Mouse (Mus musculus): ENCODE data around the gene Hdac9. TPM values are rescaled to one million over a fixed set of nuclear protein-coding genes. Genes with fewer than 3 reads are reported as not detected.

Hdac9 gene
- polyA plus RNA-seq, 1 experiment: 7.6 TPM

GRCm38 (mm10) chr12:34155740-34156139 lies 761.2 kb downstream of the Hdac9 start:
- TF ChIP-seq POLR2A (IDR thresholded peaks at IDR 0.05; ENCODE audit: borderline replicate concordance, control insufficient read depth, low read depth, low read length): no peak
- no peak for TF ChIP-seq CTCF (IDR thresholded peaks at IDR 0.05; ENCODE audit: control insufficient read depth, insufficient read depth, low read length)
- H3K4me1 ChIP-seq (ENCODE audit: control insufficient read depth, insufficient read depth, low read length): no peaks in the 10 kb centered on the region
- WGBS: 79% methylated on average over 5 of the region's 5 CpGs

DNA sequence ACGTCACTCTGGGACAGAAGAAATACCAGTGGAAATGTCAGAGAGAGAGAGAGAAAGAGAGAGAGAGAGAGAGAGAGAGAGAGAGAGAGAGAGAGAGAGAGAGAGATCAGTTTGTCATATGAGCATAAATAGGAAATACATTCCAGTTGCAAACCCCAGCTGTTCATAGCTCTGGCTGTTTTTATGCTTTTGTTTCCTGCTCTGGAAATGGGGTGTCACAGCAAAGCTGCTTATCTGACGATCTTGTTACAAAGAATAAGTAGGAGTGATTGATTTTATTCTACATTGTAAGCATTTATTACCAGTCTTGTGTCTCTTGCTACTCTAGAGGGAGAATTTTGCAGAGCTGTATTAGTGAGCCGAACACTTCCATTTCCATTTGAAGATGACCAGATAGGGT lies 762.1 kb downstream of the Hdac9 start:
- Histone ChIP-seq H3K4me3 (replicated peaks; ENCODE audit: control insufficient read depth, low read depth, low read length) (no peak overlapping the region), H3K4me1 (ENCODE audit: control insufficient read depth, insufficient read depth, low read length) (no peaks in the 10 kb centered on the region), H3K27ac (ENCODE audit: control insufficient read depth, insufficient read depth, low read depth, low read length, poor library complexity) (no peak overlapping the region)
- TF ChIP-seq CTCF (IDR thresholded peaks at IDR 0.05; ENCODE audit: control insufficient read depth, insufficient read depth, low read length): no peak
- TF ChIP-seq POLR2A (IDR thresholded peaks at IDR 0.05; ENCODE audit: borderline replicate concordance, control insufficient read depth, low read depth, low read length): no peak
- 65% methylated on average over 3 of the region's 3 CpGs for WGBS

More at GRCm38 (mm10) chr12:34155740-34156139, 761.2 kb downstream of the Hdac9 start:
- H3K4me3 ChIP-seq (replicated peaks; ENCODE audit: control insufficient read depth, low read depth, low read length): no peak overlapping the region
- H3K27ac ChIP-seq (ENCODE audit: control insufficient read depth, insufficient read depth, low read depth, low read length, poor library complexity): no peak overlapping the region

- H3K27ac ChIP-seq (ENCODE audit: control insufficient read depth, insufficient read depth, low read depth, low read length, poor library complexity): no peak overlapping the region
- WGBS: 67% methylated on average over 3 of the region's 3 CpGs
- no peaks in the 10 kb centered on the region for H3K4me1 ChIP-seq (ENCODE audit: control insufficient read depth, insufficient read depth, low read length)
- H3K4me3 ChIP-seq (replicated peaks; ENCODE audit: control insufficient read depth, low read depth, low read length): no peak overlapping the region
- TF ChIP-seq POLR2A (IDR thresholded peaks at IDR 0.05; ENCODE audit: borderline replicate concordance, control insufficient read depth, low read depth, low read length) (no peak), CTCF (IDR thresholded peaks at IDR 0.05; ENCODE audit: control insufficient read depth, insufficient read depth, low read length) (no peak)
Measured at GRCm38 (mm10) chr12:34151336-34151735, 765.6 kb downstream of the Hdac9 start.

GRCm38 (mm10) chr12:34142743-34143142 lies 774.2 kb downstream of the Hdac9 start:
- Histone ChIP-seq H3K4me3 (replicated peaks; ENCODE audit: control insufficient read depth, low read depth, low read length) (no peak overlapping the region), H3K27ac (ENCODE audit: control insufficient read depth, insufficient read depth, low read depth, low read length, poor library complexity) (no peak overlapping the region), H3K4me1 (ENCODE audit: control insufficient read depth, insufficient read depth, low read length) (no peaks in the 10 kb centered on the region)
- WGBS: 5% methylated on average over 2 of the region's 2 CpGs
- TF ChIP-seq POLR2A (IDR thresholded peaks at IDR 0.05; ENCODE audit: borderline replicate concordance, control insufficient read depth, low read depth, low read length) (no peak), CTCF (IDR thresholded peaks at IDR 0.05; ENCODE audit: control insufficient read depth, insufficient read depth, low read length) (no peak)

DNA sequence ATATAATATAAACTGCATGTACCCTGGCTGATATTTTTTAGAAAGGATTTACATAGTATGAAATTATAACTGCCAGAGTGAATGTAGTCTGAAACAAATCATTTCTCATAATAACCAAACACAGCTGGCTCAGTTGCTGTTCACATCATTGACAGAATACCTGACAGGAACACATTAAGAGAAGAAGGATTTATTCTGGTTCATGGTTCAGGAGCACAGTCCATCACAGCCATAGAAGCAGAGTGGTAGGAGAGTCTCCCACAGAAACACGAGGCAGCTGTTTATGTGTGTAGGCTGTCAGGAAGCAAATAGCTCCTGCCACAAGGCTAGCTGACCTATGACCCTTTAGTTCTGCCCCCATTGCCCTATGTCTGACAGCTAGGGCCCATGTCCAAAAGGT lies 803.6 kb downstream of the Hdac9 start:
- no peak for TF ChIP-seq POLR2A (IDR thresholded peaks at IDR 0.05; ENCODE audit: borderline replicate concordance, control insufficient read depth, low read depth, low read length)
- no peak for TF ChIP-seq CTCF (IDR thresholded peaks at IDR 0.05; ENCODE audit: control insufficient read depth, insufficient read depth, low read length)
- H3K4me3 ChIP-seq (replicated peaks; ENCODE audit: control insufficient read depth, low read depth, low read length): no peak overlapping the region
- H3K4me1 ChIP-seq (ENCODE audit: control insufficient read depth, insufficient read depth, low read length): no peaks in the 10 kb centered on the region
- WGBS: 71% methylated on average over 1 of the region's 1 CpGs
- no peak overlapping the region for H3K27ac ChIP-seq (ENCODE audit: control insufficient read depth, insufficient read depth, low read depth, low read length, poor library complexity)

GRCm38 (mm10) chr12:34092953-34093352 lies 823.9 kb downstream of the Hdac9 start:
- WGBS: 84% methylated on average over 4 of the region's 4 CpGs

DNA sequence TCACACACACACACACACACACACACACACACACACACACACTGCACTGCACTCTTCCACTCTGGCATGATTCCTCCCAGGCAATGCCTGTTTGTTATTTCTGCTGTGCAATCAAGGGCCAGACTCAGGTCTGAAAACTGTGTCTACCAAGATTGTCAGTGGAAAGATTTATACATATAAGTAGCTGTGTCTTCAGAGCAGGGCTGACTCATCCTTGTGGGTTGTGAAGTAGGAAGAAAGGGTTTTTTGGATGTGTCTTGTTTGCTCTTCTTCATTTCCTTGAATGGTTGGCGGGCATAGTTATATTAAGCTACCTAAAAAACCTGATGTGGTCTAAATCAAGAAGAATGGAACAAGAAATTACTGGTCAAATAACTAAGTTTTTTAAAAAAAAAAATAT lies 825.0 kb downstream of the Hdac9 start:
- WGBS: 65% methylated on average over 1 of the region's 1 CpGs
- Histone ChIP-seq H3K27ac (ENCODE audit: control insufficient read depth, insufficient read depth, low read depth, low read length, poor library complexity) (no peak overlapping the region), H3K4me3 (replicated peaks; ENCODE audit: control insufficient read depth, low read depth, low read length) (no peak overlapping the region), H3K4me1 (ENCODE audit: control insufficient read depth, insufficient read depth, low read length) (no peaks in the 10 kb centered on the region)
- no peak for TF ChIP-seq POLR2A (IDR thresholded peaks at IDR 0.05; ENCODE audit: borderline replicate concordance, control insufficient read depth, low read depth, low read length)
- TF ChIP-seq CTCF (IDR thresholded peaks at IDR 0.05; ENCODE audit: control insufficient read depth, insufficient read depth, low read length): no peak

More at GRCm38 (mm10) chr12:34092953-34093352, 823.9 kb downstream of the Hdac9 start:
- Histone ChIP-seq H3K27ac (ENCODE audit: control insufficient read depth, insufficient read depth, low read depth, low read length, poor library complexity) (no peak overlapping the region), H3K4me1 (ENCODE audit: control insufficient read depth, insufficient read depth, low read length) (no peaks in the 10 kb centered on the region), H3K4me3 (replicated peaks; ENCODE audit: control insufficient read depth, low read depth, low read length) (no peak overlapping the region)
- TF ChIP-seq CTCF (IDR thresholded peaks at IDR 0.05; ENCODE audit: control insufficient read depth, insufficient read depth, low read length) (no peak), POLR2A (IDR thresholded peaks at IDR 0.05; ENCODE audit: borderline replicate concordance, control insufficient read depth, low read depth, low read length) (no peak)

DNA sequence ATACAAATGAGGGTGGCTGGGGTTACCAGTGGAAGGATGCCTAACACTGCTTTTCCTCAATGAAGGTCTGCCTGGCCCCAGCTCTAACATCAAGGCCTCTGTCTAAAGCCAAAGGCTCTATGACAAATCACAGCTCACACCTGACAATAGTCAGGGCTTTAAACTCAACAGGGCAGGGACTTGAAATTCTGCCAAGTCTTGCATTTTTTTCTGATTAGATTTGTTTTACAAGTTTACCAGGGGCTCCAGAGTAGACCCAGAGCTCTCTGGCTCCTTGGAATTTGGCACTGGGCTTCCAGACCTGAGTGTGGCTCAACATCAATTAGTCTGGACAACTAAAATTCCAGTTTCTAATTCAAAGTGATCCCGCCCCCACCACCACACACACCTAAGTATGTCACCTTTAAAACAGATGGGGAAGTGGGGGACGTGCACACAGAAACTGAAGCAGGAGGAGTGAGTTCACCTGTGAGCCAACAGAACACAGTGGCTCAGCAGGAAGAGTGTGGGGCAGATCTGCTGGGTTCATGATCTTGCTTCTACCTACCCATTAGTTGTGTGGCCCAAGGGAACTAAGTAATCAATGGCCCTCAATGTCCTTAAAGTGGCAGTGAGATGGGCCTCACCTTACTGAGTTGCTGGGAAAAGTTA lies 829.5 kb downstream of the Hdac9 start:
- Histone ChIP-seq H3K4me3 (replicated peaks; ENCODE audit: control insufficient read depth, low read depth, low read length) (no peak overlapping the region), H3K27ac (ENCODE audit: control insufficient read depth, insufficient read depth, low read depth, low read length, poor library complexity) (no peak overlapping the region), H3K4me1 (ENCODE audit: control insufficient read depth, insufficient read depth, low read length) (no peaks in the 10 kb centered on the region)
- TF ChIP-seq CTCF (IDR thresholded peaks at IDR 0.05; ENCODE audit: control insufficient read depth, insufficient read depth, low read length): no peak
- no peak for TF ChIP-seq POLR2A (IDR thresholded peaks at IDR 0.05; ENCODE audit: borderline replicate concordance, control insufficient read depth, low read depth, low read length)
- 68% methylated on average over 2 of the region's 2 CpGs for WGBS

- H3K27ac ChIP-seq (ENCODE audit: control insufficient read depth, insufficient read depth, low read depth, low read length, poor library complexity): no peak overlapping the region
- 68% methylated on average over 2 of the region's 2 CpGs for WGBS
- H3K4me3 ChIP-seq (replicated peaks; ENCODE audit: control insufficient read depth, low read depth, low read length): no peak overlapping the region
- H3K4me1 ChIP-seq (ENCODE audit: control insufficient read depth, insufficient read depth, low read length): no peaks in the 10 kb centered on the region
- TF ChIP-seq POLR2A (IDR thresholded peaks at IDR 0.05; ENCODE audit: borderline replicate concordance, control insufficient read depth, low read depth, low read length): no peak
- TF ChIP-seq CTCF (IDR thresholded peaks at IDR 0.05; ENCODE audit: control insufficient read depth, insufficient read depth, low read length): no peak
Measured at GRCm38 (mm10) chr12:34076981-34077380, 839.9 kb downstream of the Hdac9 start.
